Mouse (Mus musculus) heart, postnatal 0 days (tissue): Measurements from ENCODE around the gene Cdh13.

Source experiments
- CTCF ChIP-seq: IDR thresholded peaks from 2 replicates; pipeline ENCODE4 v1.5.1; 2016; ENCODE audit warnings: antibody characterized with exemption, control low read depth, low read depth
- EP300 ChIP-seq: IDR thresholded peaks from 2 replicates; pipeline ENCODE4 v1.6.1; 2016; ENCODE audit warnings: antibody characterized with exemption, low read depth

GRCm38 (mm10) chr8:118444651-118445207, 161.2 kb downstream of the Cdh13 start:
- no peak for TF ChIP-seq CTCF
- TF ChIP-seq EP300: no peak
